Mouse (Mus musculus) CD4-positive, CD25-positive, alpha-beta regulatory T cell, adult 4 months (primary cell): ENCODE results near the gene Hist1h2af. TPM values are rescaled to one million over a fixed set of nuclear protein-coding genes. Genes with fewer than 3 reads are reported as not detected.
A peak's percentile ranks its signal among the peaks of the same experiment; 100 is the strongest.

Source experiments
- ATAC-seq: one replicate; pipeline ENCODE4 v1.8.0; 2017
- polyA plus RNA-seq, 2 experiments: library from polyadenylated mRNA; unstranded; fragments of 100-300 nt; shearing (Covaris generic); gene quantifications; one replicate each; pipeline ENCODE4 v1.2.1; 2017

Hist1h2af gene
- 1 to 10 TPM in 1 of 2 experiments, not detected in 1; 2.7 TPM for polyA plus RNA-seq

- peak; percentile 36 for ATAC-seq
These were observed at the start of gene Hist1h2af for GRCm38 (mm10) chr13:23533560-23534367. TSS of gene Hist1h2af (plus strand) at chr13:23533906.

GRCm38 (mm10) chr13:23485271-23485670, 48.4 kb upstream of the Hist1h2af start:
- no peak for ATAC-seq

GRCm38 (mm10) chr13:23488400-23489322, 45.0 kb upstream of the Hist1h2af start, which contains the start of gene Btn2a2:
TSS of gene Btn2a2 (minus strand) at chr13:23488857.
- ATAC-seq, result peak; percentile 100

- ATAC-seq, result no peak
These were observed 42.8 kb upstream of the Hist1h2af start for GRCm38 (mm10) chr13:23490863-23491262.

GRCm38 (mm10) chr13:23491263-23491662, 42.4 kb upstream of the Hist1h2af start:
- ATAC-seq, result no peak

- ATAC-seq, result no peak
These were observed 41.7 kb upstream of the Hist1h2af start for GRCm38 (mm10) chr13:23491990-23492389.

GRCm38 (mm10) chr13:23495526-23495925, 38.2 kb upstream of the Hist1h2af start:
- no peak for ATAC-seq

- ATAC-seq, result no peak
These were observed 35.9 kb upstream of the Hist1h2af start for GRCm38 (mm10) chr13:23497656-23498321.

GRCm38 (mm10) chr13:23498653-23499052, 35.1 kb upstream of the Hist1h2af start:
- no peak for ATAC-seq

- no peak for ATAC-seq
These were observed 33.8 kb upstream of the Hist1h2af start for GRCm38 (mm10) chr13:23499943-23500342.

- peak; percentile 34 for ATAC-seq
These were observed 33.1 kb upstream of the Hist1h2af start for GRCm38 (mm10) chr13:23500424-23501200.

GRCm38 (mm10) chr13:23501511-23501910, 32.2 kb upstream of the Hist1h2af start:
- no peak for ATAC-seq

GRCm38 (mm10) chr13:23502031-23502567, 31.6 kb upstream of the Hist1h2af start:
- ATAC-seq, result no peak

- no peak for ATAC-seq
These were observed 30.8 kb upstream of the Hist1h2af start for GRCm38 (mm10) chr13:23502916-23503315.

GRCm38 (mm10) chr13:23503797-23504196, 29.9 kb upstream of the Hist1h2af start:
- peak; percentile 51 for ATAC-seq

GRCm38 (mm10) chr13:23505662-23506345, 27.9 kb upstream of the Hist1h2af start:
- ATAC-seq, result no peak

- ATAC-seq, result no peak
These were observed 27.4 kb upstream of the Hist1h2af start for GRCm38 (mm10) chr13:23506351-23506750.

GRCm38 (mm10) chr13:23506819-23507515, 26.7 kb upstream of the Hist1h2af start:
- ATAC-seq, result no peak

GRCm38 (mm10) chr13:23510127-23510526, 23.6 kb upstream of the Hist1h2af start:
- no peak for ATAC-seq

- ATAC-seq, result no peak
These were observed 20.2 kb upstream of the Hist1h2af start for GRCm38 (mm10) chr13:23513517-23513916.
